Mouse (Mus musculus): Measurements from ENCODE around the gene Ifi206.
"Not testable (repeated sequence)": the region's sequence is repeated elsewhere in the genome, so short reads cannot be mapped to it uniquely, and the experiment has no call there.

Gene Ifi206

GRCm38 (mm10) chr1:173490812-173491480 lies at the start of gene Ifi206:
TSS of gene Ifi206 (minus strand) at chr1:173491041.
- DNase-seq (ENCODE audit: low spot score), result not testable (repeated sequence)

DNA sequence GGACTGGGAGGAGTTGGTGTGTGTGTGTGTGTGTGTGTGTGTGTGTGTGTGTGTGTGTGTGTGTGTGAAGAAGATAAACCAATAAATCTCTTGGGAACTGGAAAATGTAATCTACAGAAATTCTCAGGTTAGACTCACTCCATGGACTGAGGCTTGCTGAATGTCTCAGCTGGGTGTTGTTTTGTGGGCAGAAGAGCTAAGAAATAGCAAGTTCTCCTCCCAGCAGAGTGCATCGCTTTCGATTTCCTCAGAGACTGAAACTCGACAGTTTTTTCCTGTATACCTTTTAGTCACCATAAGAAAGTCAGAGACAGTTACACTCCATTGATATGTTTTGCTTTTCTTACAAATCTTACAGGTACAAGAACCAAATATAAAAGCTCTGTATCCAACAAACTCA lies 45.0 kb upstream of the Ifi206 start, which contains the start of gene Ifi214:
TSS of gene Ifi214 (minus strand) at position 167 of the 400 bp plus-strand sequence.
- not testable (repeated sequence) for DNase-seq (ENCODE audit: low spot score)

DNA sequence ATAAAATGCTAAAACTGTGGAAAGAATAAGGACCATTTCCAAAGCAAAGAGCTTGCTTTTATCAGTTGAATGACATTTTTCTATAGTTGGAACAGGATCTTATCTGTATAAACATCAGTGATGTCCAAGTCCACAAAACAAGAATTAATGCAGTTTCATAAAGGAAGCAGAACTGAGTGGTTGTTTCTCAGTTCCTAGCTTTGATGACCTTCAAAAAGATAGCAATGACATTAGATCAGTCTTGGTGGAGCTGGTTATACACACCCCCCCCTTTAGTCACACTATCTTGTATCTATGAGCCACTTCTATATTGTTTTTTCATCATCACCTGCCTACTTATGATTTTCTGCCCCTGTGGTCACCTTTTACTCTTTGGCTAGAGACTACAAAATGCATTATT lies 30.6 kb upstream of the Ifi206 start:
- DNase-seq (ENCODE audit: low spot score), result no peak

DNA sequence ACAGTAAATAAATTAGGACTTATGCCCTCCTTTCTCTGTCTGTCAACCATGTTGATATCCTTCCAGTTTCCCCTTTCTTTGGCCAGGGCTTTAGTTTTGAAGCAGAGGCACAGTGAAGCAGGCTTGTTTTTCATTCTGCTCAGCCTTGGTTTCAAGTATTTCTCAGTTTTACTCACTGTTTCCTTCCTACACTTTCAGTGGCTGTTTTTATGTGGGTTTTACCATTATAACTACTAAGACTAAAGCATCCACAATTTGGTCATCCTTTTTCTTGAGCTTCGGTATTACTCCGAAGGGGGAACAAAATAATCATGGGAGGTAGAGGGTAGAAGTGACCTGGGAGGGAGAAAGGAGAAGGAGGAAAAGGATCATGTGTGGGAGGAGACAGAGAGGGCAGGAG lies 19.8 kb upstream of the Ifi206 start:
- DNase-seq (ENCODE audit: low spot score), result not testable (repeated sequence)

DNA sequence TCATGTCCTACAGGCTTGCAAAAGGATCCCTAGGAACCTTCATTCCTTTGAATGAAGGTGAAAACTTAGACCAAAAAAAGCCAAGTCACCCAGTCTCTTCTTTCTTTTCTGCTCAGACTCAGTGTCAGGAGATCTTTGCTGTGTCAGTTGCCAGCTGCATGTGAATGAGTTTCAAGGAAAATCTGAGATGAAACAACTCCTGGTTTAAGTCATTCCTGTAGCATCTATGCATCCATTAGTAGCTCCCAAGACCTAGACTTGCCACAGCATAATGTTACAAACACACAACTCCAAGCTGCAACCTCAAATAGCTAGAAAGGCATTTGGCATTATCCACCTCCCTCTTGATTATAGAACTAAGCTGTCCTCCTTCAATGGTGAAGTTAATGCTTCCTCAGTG lies 642 bp upstream of the Ifi206 start:
- DNase-seq (ENCODE audit: low spot score), result not testable (repeated sequence)

DNA sequence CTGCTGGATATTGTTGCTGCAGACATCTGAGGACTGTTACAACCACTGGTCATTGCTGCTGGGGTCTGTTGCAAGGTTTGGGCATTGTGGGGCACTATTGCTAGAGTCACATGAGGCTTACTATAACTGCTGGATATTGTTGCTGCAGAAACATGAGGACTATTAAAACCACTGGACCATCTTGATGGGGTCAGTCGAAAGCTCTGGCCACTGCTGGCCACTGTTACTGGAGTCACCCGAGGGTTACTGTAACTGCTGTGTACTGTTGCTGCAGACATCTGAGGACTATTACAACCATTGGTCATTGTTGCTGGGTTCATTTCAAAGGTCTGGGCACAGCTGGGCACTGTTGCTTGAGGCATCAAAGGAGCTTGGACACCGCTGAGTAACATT lies 9.7 kb downstream of the Ifi206 start:
- DNase-seq (ENCODE audit: low spot score), result not testable (repeated sequence)

DNA sequence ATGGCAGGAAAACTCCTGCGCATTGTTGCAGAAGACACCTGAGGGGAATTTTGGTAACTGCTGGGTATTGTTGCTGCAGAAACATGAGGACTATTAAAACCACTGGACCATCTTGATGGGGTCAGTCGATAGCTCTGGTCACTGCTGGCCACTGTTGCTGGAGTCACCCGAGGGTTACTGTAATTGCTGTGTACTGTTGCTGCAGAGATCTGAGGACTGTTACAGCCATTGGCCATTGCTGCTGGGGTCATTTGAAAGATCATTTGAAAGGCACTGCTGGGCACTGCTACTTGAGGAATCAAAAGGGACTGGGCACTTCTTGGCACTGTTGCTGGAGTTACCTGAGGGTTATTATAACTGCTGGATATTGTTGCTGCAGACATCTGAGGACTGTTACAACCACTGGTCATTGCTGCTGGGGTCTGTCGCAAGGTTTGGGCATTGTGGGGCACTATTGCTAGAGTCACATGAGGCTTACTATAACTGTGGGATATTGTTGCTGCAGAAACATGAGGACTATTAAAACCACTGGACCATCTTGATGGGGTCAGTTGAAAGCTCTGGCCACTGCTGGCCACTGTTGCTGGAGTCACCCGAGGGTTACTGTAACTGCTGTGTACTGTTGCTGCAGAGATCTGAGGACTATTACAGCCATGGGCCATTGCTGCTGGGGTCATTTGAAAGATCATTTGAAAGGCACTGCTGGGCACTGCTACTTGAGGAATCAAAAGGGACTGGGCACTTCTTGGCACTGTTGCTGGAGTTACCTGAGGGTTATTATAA lies 10.3 kb downstream of the Ifi206 start:
- DNase-seq (ENCODE audit: low spot score), result not testable (repeated sequence)

DNA sequence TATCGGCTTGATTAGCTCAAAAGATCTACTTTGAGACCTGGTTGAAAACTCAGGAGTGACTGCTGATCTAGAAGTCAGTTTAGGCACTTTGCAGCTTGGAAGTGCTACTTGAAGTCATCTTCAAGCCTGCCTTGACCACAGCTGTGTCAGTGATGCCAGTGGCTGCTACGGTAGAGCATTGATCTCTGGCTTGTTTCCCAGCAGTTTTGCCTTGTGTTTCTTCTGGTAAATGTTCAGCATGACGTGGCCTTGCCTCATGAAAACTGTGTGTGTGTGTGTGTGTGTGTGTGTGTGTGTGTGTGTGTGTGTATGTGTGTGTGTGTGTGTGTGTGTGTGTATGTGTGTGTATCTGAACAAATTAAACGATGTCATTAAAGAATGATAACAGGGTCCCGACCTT lies 34.1 kb downstream of the Ifi206 start:
- DNase-seq (ENCODE audit: low spot score), result no peak

DNA sequence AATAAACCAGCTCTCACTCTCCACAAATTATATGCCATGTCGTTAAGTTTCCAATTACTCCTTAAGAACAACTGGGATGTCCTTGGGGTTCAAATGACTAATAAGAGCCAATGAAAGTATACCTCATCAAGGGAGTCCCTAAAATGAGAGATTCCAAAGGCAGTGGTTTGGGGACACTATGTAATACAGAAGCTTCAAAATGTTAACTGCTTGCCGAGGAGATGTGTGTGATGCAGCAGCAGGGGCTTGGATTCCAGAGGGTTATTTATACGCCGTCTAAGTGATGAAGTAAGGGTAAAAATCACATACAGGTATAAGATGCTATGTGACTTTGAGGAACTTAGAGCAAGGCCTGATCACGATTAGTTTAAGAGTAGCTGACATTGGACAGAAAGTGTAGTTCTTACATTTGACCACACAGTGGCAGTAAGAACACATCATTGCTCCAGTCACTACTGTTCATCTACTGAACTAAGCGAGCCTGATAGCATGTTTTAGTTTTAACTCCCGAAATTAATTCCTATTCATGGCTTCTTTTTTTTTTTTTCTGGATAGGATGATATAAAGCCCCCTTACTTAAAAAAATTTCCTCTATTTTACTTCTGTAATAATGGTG lies 34.6 kb downstream of the Ifi206 start:
- DNase-seq (ENCODE audit: low spot score), result peak; percentile 32

GRCm38 (mm10) chr1:173451665-173452064 lies 39.2 kb downstream of the Ifi206 start:
- DNase-seq (ENCODE audit: low spot score), result no peak

DNA sequence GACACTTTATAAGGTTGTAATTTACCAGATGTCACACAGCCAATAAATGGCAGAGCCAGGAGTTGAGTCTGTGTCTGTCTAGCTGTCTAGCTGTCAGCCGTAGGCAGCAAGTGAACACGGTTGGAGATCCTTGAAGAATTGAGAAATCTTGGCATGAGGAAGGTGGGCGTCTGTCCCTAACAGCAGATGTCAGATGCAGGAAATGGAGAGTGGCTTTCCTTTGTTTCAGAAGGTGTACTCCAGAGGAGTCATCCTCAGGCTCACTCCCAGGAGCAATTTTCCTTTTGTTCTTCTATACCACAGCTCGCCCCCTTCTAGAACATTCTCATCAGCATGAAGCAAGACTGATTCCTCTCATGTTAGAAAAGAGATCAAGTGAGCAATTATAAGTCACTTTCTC lies 40.2 kb downstream of the Ifi206 start:
- DNase-seq (ENCODE audit: low spot score), result no peak

- DNase-seq (ENCODE audit: low spot score), result no peak
Measured at GRCm38 (mm10) chr1:173447067-173447466, 43.8 kb downstream of the Ifi206 start.

DNA sequence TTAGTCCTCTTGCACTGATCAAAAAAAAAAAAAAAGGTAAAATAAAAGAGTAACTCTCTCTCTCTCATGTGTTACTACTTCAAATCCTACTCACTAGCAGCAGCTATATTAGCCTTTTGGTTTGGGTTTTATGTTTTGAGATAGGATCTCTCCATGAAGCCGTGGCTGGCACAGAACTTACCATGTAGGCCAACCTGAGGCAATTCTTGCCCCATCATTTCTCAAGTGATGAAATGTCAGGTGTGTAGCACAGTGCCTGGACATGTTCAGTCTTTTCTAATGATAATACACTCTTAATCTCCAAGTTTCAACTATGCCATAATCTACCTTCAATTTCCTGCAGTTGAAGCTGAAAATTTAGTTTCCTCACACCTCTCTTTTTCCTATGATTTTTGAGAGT lies 47.8 kb downstream of the Ifi206 start:
- no peak for DNase-seq (ENCODE audit: low spot score)

DNA sequence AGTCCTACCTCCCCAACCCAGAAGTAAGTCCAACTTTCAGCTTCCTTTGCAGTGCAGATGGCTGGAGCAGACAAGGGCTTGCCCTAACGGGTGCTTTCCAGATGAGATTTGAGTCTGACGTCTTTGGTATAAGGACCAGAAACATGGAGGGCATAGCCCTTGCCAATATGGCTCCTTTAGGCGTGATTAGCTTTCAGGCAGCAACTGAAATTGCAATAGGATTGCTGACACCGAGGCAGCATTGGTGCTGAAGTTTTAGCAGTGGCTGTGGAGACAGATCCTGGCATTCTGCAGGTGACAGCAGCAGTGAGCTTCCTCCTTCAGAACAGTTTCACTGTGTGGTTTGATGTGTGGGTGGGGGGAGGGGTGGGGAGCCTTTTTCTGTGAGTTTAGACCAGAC lies 49.6 kb downstream of the Ifi206 start:
- DNase-seq (ENCODE audit: low spot score), result no peak

GRCm38 (mm10) chr1:173440681-173441080 lies 50.2 kb downstream of the Ifi206 start:
- no peak for DNase-seq (ENCODE audit: low spot score)

GRCm38 (mm10) chr1:173437161-173437953 lies 53.5 kb downstream of the Ifi206 start:
- DNase-seq (ENCODE audit: low spot score), result no peak

- DNase-seq (ENCODE audit: low spot score), result no peak
Measured at GRCm38 (mm10) chr1:173432411-173432810, 58.4 kb downstream of the Ifi206 start.

DNA sequence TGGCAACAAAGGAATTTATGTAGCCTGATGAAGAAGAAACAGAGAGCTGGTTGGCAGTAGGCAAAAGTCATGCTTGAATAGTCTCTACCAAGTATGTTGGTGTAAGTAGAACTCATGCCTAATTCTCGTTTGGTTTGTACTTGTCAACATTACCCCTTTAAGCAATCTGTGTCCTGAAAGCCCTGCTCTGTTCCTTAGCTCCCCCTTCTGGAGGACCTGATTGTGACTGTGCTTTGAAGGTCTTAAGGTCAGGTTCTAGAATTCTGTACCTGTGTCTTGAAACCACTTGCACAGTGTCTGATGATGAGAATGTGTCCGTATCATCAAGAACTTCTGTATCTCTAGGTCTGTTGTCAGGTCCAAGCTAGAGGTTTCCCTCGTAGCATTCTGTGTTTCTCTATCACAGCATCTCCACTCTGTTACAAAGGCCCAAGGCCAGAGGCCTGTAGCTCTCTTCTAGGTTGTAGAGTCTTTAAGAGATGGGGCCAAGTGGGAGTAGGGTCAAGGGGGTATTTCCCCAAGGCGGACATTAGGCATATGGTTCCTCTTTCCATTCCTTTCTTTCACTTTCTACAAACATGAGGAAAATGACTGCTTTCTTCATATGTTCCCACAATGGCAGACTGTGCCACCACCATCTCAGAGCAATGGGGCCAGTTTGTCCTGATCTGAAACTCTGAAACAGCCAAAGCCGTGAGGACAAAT lies 60.7 kb downstream of the Ifi206 start:
- DNase-seq (ENCODE audit: low spot score), result no peak

DNA sequence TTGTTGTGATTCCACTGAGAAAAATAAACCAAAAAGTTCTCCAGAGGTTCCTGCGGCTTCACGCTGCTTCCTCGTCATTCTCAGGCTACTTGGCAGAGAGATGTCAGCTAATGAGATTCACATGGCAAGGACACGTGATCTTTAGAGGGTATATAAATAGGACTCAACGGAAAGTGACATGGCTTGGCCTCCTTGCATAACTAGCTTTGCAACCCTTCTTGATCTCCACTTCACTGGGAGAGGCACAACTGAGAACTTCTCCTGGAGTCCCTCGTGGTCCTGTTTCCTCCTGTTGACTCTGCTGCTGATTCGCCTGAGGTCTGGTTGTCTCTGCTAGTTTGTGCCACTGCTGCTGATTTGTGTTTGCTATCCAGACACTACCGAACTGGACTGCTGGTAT lies 63.5 kb downstream of the Ifi206 start:
- DNase-seq (ENCODE audit: low spot score), result no peak

- no peak for DNase-seq (ENCODE audit: low spot score)
Measured at GRCm38 (mm10) chr1:173426345-173426744, 64.5 kb downstream of the Ifi206 start.

GRCm38 (mm10) chr1:173420374-173420773 lies 70.5 kb downstream of the Ifi206 start:
- no peak for DNase-seq (ENCODE audit: low spot score)

Measured in c-Kit-positive CD71-positive TER-119-positive erythroid progenitor cells, embryonic 14.5 days (primary cell).